ENCODE assay signal across 12 mouse cellular contexts in the genomic region with DNA sequence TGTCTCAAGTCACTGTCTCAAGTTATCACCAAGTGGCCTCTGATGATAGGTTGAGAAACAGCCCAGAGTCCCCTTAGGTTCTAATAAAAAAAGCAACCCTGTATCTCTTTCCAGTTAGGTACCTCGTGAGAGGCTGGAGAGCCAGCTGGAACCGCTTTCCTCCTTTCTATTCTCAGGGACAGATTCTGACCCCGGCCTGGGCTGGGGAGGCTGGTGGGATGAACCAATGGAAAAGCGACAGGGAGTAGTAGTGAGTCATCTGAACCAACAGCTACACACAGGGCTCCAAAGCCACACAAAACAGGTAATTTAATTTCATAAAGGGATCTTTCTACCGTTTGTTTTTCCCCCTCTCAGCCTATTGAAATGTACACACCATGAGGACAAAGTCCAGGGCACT. TPM values are rescaled to one million over a fixed set of nuclear protein-coding genes. Genes with fewer than 3 reads are reported as not detected.
A peak's percentile ranks its signal among the peaks of the same experiment; 100 is the strongest.
DNase-seq lines count a peak whose midpoint lies in the region; ATAC-seq and TF ChIP-seq lines count a peak whose summit lies in the region.
"Had no signal": no experiment of that assay in that cellular context is flagged by ENCODE, and none has a peak within 500 bp of the region (broad histone marks: within the 10 kb centered on the region; RNA-seq: fewer than 3 reads in every experiment).

No protein-coding gene starts in this region.

- no peaks in the 10 kb centered on the region for H3K36me3 ChIP-seq in liver, postnatal 0 days (replicated peaks; ENCODE audit: insufficient read depth, low read length)
- no peaks in the 10 kb centered on the region for H3K36me3 ChIP-seq in hindbrain, postnatal 0 days (ENCODE audit: insufficient read depth, low read length)
- H3K36me3 ChIP-seq in stomach, postnatal 0 days (ENCODE audit: control insufficient read depth, insufficient read depth, low read length), result no peaks in the 10 kb centered on the region
- H3K36me3 ChIP-seq: liver, embryonic 15.5 days had no signal

- no peak for TF ChIP-seq CTCF in liver, postnatal 0 days (IDR thresholded peaks at IDR 0.05; ENCODE audit: low read depth)
- TF ChIP-seq CTCF in hindbrain, postnatal 0 days (IDR thresholded peaks at IDR 0.05; ENCODE audit: low read depth), result no peak
- TF ChIP-seq CTCF in stomach, postnatal 0 days (IDR thresholded peaks at IDR 0.05; ENCODE audit: low read depth), result no peak

- H3K27me3 ChIP-seq in liver, postnatal 0 days (ENCODE audit: insufficient read depth, low read length), result no peaks in the 10 kb centered on the region
- H3K27me3 ChIP-seq in hindbrain, postnatal 0 days (ENCODE audit: insufficient read depth, low read length), result no peaks in the 10 kb centered on the region
- no peaks in the 10 kb centered on the region for H3K27me3 ChIP-seq in stomach, postnatal 0 days (ENCODE audit: control insufficient read depth, insufficient read depth, low read length)
- H3K27me3 ChIP-seq: liver, embryonic 15.5 days; Patski had no signal

- no peak for TF ChIP-seq EP300 in liver, postnatal 0 days (IDR thresholded peaks at IDR 0.05; ENCODE audit: low read depth)
- no peak for TF ChIP-seq EP300 in stomach, postnatal 0 days (optimal IDR thresholded peaks at IDR 0.05)

- no peaks in the 10 kb centered on the region for H3K4me1 ChIP-seq in liver, postnatal 0 days (ENCODE audit: insufficient read depth)
- peaks cover 7% of the 10 kb centered on the region; the same call in 1 of the 2 replicates for H3K4me1 ChIP-seq in hindbrain, postnatal 0 days (ENCODE audit: insufficient read depth, low read length)
- no peaks in the 10 kb centered on the region for H3K4me1 ChIP-seq in stomach, postnatal 0 days (replicated peaks; ENCODE audit: control insufficient read depth, insufficient read depth)
- H3K4me1 ChIP-seq: liver, embryonic 15.5 days had no signal

- peak overlapping the region; percentile 72 for H3K27ac ChIP-seq in liver, postnatal 0 days (ENCODE audit: low read depth)
- peak overlapping the region; percentile 15; the same call in 1 of the 2 replicates for H3K27ac ChIP-seq in hindbrain, postnatal 0 days
- H3K27ac ChIP-seq in stomach, postnatal 0 days (replicated peaks), result no peak overlapping the region
- H3K27ac ChIP-seq: liver, embryonic 15.5 days had no signal

- no peak overlapping the region for H3K4me2 ChIP-seq in liver, postnatal 0 days (ENCODE audit: low read depth, low read length)
- H3K4me2 ChIP-seq in hindbrain, postnatal 0 days (ENCODE audit: low read depth, low read length), result no peak overlapping the region
- H3K4me2 ChIP-seq in stomach, postnatal 0 days (replicated peaks; ENCODE audit: low read depth), result no peak overlapping the region
- H3K4me2 ChIP-seq: liver, embryonic 15.5 days had no signal

- 58% methylated on average over 5 of the region's 5 CpGs for WGBS in liver, postnatal 0 days (ENCODE audit: insufficient replicate concordance)
- WGBS in hindbrain, postnatal 0 days, result 44% methylated on average over 5 of the region's 5 CpGs
- 20% methylated on average over 5 of the region's 5 CpGs for whole genome bisulfite sequencing in stomach, postnatal 0 days

- H3K9ac ChIP-seq in liver, postnatal 0 days (replicated peaks), result no peak overlapping the region
- H3K9ac ChIP-seq in hindbrain, postnatal 0 days (replicated peaks; ENCODE audit: low read length), result no peak overlapping the region
- no peak overlapping the region for H3K9ac ChIP-seq in stomach, postnatal 0 days (ENCODE audit: low read length)
- H3K9ac ChIP-seq: liver, embryonic 15.5 days had no signal

- peak; percentile 49 to 58 for DNase-seq in cerebellum, postnatal 14 days
- DNase-seq in cerebellum, adult 11-12 months, result no peak
- peak; percentile 25 for DNase-seq in liver, postnatal 0 days
- DNase-seq in liver, result no peak
- DNase-seq in hindbrain, postnatal 0 days (ENCODE audit: low spot score), result no peak
- peak; percentile 65 for DNase-seq in stomach, postnatal 0 days (ENCODE audit: low spot score)
- no peak for DNase-seq in frontal cortex, postnatal 36 days (ENCODE audit: low spot score in 2 of 2)
- no peak for DNase-seq in thymus, postnatal 10 days (ENCODE audit: low spot score in 2 of 2)
- DNase-seq: embryo, embryonic 11 days had no signal

- H3K9me3 ChIP-seq in liver, postnatal 0 days (ENCODE audit: low read length), result no peaks in the 10 kb centered on the region
- no peaks in the 10 kb centered on the region for H3K9me3 ChIP-seq in hindbrain, postnatal 0 days (ENCODE audit: low read length)
- no peaks in the 10 kb centered on the region for H3K9me3 ChIP-seq in stomach, postnatal 0 days (ENCODE audit: control insufficient read depth, low read length)
- H3K9me3 ChIP-seq: liver, embryonic 15.5 days had no signal

- ATAC-seq in liver, postnatal 0 days, result peak; percentile 96
- ATAC-seq in hindbrain, postnatal 0 days, result no peak
- peak; percentile 96 for ATAC-seq in stomach, postnatal 0 days (ENCODE audit: low FRiP score, low TSS enrichment)
- ATAC-seq: Patski had no signal

- H3K4me3 ChIP-seq in liver, postnatal 0 days (ENCODE audit: low read depth, low read length), result no peak overlapping the region
- no peak overlapping the region for H3K4me3 ChIP-seq in hindbrain, postnatal 0 days (ENCODE audit: low read length)
- no peak overlapping the region for H3K4me3 ChIP-seq in stomach, postnatal 0 days (ENCODE audit: low read depth, low read length)
- H3K4me3 ChIP-seq: liver, embryonic 15.5 days had no signal

RNA-seq across cellular contexts. Expression of a gene that starts 56.7 kb away (rescaled TPM):
- polyA plus RNA-seq in liver, postnatal 0 days (2015; fragmentation: Nextera tagmentation; extraction: Ambion mirVana), result not detected in 2 replicates
- total RNA-seq in hindbrain, postnatal 0 days (2014; rRNA removed), result 42.7 and 44.0 TPM in 2 replicates
- polyA plus RNA-seq in hindbrain, postnatal 0 days (2015; fragmentation: Nextera tagmentation; extraction: Ambion mirVana), result 4.2 and 4.4 TPM in 2 replicates
- polyA plus RNA-seq in stomach, postnatal 0 days (2015; fragmentation: Nextera tagmentation; extraction: Ambion mirVana), result 0.29 and 0.44 TPM in 2 replicates
- polyA plus RNA-seq: C2C12; liver, embryonic 15.5 days; Patski had no signal

Comparison
In these comparisons a context has a peak if more than half of its experiments do, and no peak if none do; other contexts are left out.
1. DNase-seq: peak in cerebellum, postnatal 14 days (2 of 2), liver, postnatal 0 days (single experiment) and stomach, postnatal 0 days (single experiment); none in cerebellum, adult 11-12 months (single experiment), liver (single experiment), hindbrain, postnatal 0 days (single experiment), frontal cortex, postnatal 36 days (0 of 2) and thymus, postnatal 10 days (0 of 2).